Mouse (Mus musculus) lung, postnatal 25 days (tissue): ENCODE data around the gene Arhgef10l.

Experiments
- DNase-seq: peaks from one replicate; pipeline ENCODE4 v3.0.0; 2022; ENCODE audit warnings: low spot score

Arhgef10l gene

GRCm38 (mm10) chr4:140631276-140631849, 34.4 kb downstream of the Arhgef10l start:
- no peak for DNase-seq

GRCm38 (mm10) chr4:140630651-140631241, 35.1 kb downstream of the Arhgef10l start:
- DNase-seq, result peak; percentile 41

- no peak for DNase-seq
Measured at GRCm38 (mm10) chr4:140630136-140630535, 35.7 kb downstream of the Arhgef10l start.

DNA sequence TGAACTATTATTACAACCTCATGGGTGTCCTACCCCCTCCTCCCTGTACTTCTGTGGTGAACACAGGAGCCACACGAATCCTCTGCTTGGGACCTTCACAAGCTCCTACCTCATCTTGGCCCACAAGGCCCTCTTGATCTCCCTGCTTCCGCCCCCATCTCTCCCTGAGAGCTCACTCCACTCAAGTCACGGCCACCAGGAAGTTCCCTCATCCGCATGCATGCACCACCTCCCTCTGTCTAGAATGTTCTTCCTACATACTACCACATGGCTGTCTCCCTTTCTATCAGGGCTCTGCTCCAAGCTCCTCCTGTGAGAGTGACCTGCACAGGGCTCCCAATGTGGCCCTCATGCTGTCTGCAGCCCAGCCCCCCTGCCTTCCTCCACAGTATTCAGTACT, 36.8 kb downstream of the Arhgef10l start:
- DNase-seq, result no peak

DNA sequence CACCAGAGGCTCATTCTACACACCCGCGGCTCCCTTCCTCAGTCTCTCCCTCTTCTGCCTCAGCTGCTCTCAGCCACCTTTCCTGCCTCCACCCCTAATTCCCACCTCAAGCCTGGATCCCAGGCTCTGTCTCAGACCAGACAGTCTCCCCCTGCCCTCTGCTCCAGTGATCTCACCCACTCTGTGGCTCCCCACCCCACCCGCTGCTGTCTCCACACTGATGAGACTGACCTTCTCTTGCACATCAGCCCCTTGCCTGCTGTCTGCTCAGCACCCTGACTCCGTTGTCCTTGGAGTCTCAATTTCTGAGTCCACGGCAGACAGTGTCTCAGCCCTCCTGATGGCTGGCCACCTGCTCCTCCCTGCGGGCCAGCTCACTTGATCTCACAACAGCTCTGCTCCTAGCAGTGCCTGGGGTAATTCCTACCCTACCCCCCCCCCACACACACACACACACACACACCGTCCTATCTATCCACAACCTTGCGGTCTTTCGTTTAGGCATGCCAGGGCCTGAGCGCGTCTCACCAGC, 37.3 kb downstream of the Arhgef10l start:
- DNase-seq, result no peak

DNA sequence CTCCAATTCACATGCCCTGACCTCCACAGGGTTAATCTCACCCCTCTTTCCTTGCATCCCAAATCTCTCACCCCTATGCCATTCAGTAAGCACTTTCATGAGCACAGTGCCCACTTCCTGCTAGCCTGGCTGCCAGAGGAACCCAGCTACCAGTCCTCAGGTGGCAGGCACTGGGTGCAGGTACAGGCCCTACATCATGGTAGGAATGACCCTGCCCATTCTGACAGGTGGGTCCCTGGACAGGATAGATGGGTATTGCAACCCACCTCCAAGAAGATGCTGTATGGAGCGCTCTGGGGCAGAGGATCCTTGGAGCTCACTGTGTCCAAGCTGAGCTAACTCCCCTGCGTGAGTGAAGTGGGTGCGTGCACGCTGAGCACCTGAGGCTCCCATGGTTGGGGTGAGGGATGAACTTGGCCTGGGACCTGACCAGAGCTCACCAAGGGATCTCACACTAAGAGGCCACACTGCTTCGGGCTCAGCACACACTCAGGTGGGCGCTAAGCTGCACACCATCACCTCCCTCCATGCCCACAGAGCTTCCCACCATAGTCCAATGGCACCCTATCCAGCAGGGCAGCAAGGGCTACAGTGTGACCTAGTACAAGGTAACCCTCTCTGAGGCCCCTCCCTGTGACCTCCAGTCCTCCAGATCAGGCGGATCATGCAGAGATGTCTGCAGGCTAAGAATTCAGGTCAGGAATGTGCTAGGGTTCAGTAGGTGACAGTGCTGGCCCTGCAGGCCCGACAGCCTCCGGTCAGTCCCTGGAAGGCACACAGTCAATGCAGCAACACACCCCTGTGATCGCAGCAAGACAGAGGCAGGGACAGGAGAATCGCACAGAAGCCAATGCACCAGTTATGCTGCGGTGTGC, 39.9 kb downstream of the Arhgef10l start:
- DNase-seq, result no peak

DNA sequence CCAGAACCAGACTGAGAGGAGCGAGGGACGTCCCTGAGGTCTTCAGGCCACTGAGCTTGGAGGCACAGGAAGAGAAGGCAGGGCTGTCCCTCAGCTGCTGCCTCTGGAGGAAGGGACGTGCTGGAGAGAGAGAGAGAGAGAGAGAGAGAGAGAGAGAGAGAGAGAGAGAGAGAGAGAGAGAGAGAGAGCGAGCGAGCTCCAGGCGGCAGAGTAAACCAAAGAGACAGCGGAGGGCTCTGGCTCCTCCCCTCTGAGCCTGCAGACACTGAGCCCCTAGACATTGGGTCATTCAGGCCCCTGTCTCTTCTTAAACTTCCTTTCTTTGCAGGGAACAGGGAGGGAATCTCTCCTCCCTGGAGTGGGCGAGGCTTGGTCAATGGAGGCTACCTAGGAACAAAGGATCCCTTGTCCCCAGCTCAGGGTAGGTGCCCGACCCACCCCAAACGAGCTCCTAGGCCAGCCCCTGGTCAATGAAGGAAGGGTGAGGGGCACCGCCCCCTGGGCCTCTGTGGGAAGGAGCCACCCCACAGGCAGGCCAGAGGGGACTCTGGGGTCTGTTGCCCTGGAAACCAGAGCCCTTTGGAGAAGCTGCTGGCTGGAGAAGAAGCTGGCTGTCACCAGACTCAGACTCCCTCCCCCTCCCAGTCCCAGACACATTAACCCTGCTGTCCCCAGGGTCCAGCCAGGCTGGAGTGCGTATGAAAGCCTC, 41.2 kb downstream of the Arhgef10l start:
- DNase-seq, result no peak

GRCm38 (mm10) chr4:140624087-140624467, 41.7 kb downstream of the Arhgef10l start:
- no peak for DNase-seq

GRCm38 (mm10) chr4:140622819-140623218, 43.0 kb downstream of the Arhgef10l start:
- DNase-seq, result no peak

GRCm38 (mm10) chr4:140620496-140620895, 45.3 kb downstream of the Arhgef10l start:
- no peak for DNase-seq

DNA sequence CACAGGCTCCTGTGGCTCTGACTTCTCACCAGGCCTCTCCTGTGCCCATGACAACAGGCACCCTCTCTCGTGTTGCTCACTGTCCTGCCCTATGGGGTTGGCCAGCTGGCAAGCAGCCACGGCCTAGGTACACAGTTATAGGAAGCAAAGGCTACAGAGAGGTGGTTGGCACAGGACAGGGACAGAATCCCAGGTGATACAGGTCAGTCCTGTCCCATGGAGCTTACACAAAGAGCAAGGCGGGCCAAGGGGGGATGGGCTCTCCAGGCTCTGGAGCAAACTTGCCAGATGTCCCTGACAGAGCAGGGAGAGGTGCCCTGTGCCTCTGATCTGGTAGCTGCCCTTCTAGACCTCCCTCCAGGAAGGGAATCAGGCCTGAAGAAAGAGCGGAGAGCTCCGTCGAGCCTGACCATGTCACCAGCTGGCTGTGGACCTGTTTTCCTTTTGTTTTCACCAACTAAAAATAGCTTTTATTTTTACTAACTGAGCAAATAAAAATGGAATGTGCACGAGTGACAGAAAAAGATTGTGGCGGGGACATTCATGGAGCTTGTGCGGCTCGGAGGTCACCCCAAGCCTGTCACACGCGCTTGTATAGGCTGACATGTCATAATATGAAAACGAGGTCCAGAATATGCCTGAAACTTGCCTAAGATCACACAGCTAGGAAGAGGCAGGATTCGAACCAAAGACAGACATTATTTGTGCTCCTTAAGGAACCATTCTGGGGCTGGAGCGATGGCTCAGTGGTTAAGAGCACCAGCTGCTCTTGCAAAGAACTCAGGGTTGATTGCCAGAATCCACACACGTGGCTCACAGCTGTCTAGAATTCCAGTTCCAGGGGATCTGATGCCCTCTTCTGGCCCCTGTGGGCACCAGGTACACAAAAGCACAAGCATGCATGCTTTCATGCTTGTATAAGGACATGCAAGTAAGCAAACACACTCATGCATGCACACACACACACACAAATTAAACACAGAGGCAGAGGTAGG, 48.1 kb downstream of the Arhgef10l start:
- peak; percentile 70 for DNase-seq

- DNase-seq, result no peak
Measured at GRCm38 (mm10) chr4:140616894-140617293, 48.9 kb downstream of the Arhgef10l start.

DNA sequence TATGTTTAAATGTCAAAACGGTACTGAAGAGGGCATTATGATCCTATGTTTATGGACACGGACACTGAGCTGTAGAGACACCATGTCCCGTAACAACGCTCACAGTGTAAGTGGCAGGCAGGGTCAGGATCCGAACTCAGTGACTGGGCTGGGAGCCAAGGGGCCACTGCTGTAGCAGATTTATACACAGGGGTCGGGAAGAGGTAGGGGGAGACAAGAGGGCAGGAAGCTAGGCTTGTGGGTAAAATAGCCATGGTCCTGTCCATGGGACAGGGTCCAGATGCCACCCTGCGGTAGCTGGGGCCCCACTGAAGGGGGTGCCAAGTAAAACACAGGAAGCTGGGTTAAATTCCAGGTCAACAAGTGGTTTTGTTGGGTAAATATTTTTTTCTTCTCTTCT, 49.6 kb downstream of the Arhgef10l start:
- no peak for DNase-seq

- DNase-seq, result peak; percentile 38
Measured at GRCm38 (mm10) chr4:140615771-140616170, 50.0 kb downstream of the Arhgef10l start.

- no peak for DNase-seq
Measured at GRCm38 (mm10) chr4:140614553-140614952, 51.3 kb downstream of the Arhgef10l start.

GRCm38 (mm10) chr4:140614145-140614544, 51.7 kb downstream of the Arhgef10l start:
- DNase-seq, result no peak

- no peak for DNase-seq
Measured at GRCm38 (mm10) chr4:140610841-140611609, 54.8 kb downstream of the Arhgef10l start.

DNA sequence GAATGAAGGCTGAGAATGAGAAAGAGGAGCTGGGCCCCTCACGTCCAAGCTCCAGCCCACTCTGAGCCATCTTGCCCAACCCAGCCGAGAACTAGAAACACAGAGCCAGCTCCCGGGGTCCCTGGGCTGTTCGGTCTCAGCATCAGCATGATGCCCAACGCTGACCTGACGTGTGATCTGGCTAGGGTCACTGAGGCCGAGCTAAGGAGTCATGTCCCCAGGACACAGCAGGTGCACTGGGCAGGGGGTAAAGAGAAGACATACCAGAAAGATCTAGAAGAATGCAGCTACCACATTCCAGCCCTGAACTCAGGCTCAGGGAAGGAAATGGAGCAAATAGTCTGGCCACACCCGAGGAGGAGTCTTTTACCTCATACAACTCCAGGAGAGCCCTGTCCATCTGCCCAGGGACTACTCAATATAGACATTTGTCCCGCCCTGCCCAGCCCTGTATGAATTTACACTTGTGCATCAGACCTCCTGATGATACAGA, 57.5 kb downstream of the Arhgef10l start:
- no peak for DNase-seq

GRCm38 (mm10) chr4:140606779-140607178, 59.0 kb downstream of the Arhgef10l start:
- DNase-seq, result no peak

DNA sequence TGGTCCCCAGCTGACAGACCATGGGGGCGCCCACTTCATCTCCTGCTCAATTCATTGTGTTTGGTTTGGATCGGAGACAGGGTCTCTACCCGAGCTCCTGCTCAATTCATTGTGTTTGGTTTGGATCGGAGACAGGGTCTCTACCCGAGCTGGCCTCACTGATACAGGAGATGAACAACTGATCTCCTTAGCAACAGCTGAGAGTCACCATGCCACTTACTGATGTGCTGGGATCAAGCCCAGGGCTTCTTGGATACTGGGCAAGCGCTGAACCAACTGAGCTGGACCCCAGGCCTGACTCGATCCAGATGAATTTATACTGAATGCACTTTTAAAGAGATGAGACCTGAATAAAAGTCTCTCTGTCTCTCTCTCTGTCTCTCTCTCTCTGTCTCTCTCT, 59.6 kb downstream of the Arhgef10l start:
- DNase-seq, result no peak
